Comparison of ENCODE assay signal across 10 mouse cellular contexts in the genomic region with DNA sequence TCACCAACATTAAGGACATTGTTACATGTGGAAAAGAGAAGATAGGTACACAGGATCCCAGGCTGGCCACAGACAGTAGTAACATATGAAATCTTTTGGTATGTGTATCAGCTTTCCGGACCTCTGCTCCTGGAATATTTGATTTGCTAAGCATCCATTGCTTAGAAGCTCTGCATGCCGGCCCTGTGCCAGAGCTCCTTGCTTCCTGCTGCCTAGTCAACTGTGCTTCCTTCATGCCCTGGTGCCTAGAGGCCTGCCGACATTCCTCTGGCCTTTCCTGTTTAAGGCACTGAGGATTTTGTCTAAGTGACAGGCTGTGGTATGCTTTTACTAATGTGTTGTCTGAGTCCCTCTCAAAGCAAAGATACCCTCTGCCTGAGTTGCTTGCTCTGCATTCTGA.
DNase-seq lines count a peak whose midpoint lies in the region; ATAC-seq and TF ChIP-seq lines count a peak whose summit lies in the region.
"Had no signal": no experiment of that assay in that cellular context is flagged by ENCODE, and none has a peak within 500 bp of the region (broad histone marks: within the 10 kb centered on the region; RNA-seq: fewer than 3 reads in every experiment).

No protein-coding gene starts in this region.

- no peaks in the 10 kb centered on the region for H3K9me3 ChIP-seq in forebrain, embryonic 11.5 days (ENCODE audit: control insufficient read depth, low read length)
- no peaks in the 10 kb centered on the region for H3K9me3 ChIP-seq in liver, embryonic 12.5 days (replicated peaks)

- H3K27me3 ChIP-seq in kidney, adult 2 months (replicated peaks; ENCODE audit: control insufficient read depth, insufficient read depth, low read length), result no peaks in the 10 kb centered on the region
- no peaks in the 10 kb centered on the region for H3K27me3 ChIP-seq in forebrain, embryonic 11.5 days (ENCODE audit: control insufficient read depth, insufficient read depth, low read length)
- H3K27me3 ChIP-seq in liver, embryonic 12.5 days (replicated peaks), result no peaks in the 10 kb centered on the region

- DNase-seq in embryo, embryonic 11 days, result peak; percentile 22
- no peak for DNase-seq in embryo, embryonic 10.5 days (ENCODE audit: low spot score)
- peak; percentile 14 for DNase-seq in retina, postnatal 1 day
- no peak for DNase-seq in retina, embryonic 14.5 days (ENCODE audit: low spot score)
- DNase-seq in kidney, adult 2 months, result peak; percentile 76
- peak; percentile 50 for DNase-seq in thymus, postnatal 25 days
- DNase-seq in forebrain, embryonic 11.5 days (ENCODE audit: low spot score), result no peak
- DNase-seq: right cerebral cortex, adult 18-20 months had no signal

- 23% methylated on average over 3 of the region's 3 CpGs for WGBS in kidney, adult 2 months
- WGBS in forebrain, embryonic 11.5 days, result 79% methylated on average over 3 of the region's 3 CpGs
- WGBS in liver, embryonic 12.5 days (ENCODE audit: insufficient replicate concordance), result 50% methylated on average over 3 of the region's 3 CpGs

- no peak overlapping the region for H3K27ac ChIP-seq in kidney, adult 2 months (ENCODE audit: insufficient read depth, low read depth, low read length)
- H3K27ac ChIP-seq in forebrain, embryonic 11.5 days (ENCODE audit: low read depth, low read length), result no peak overlapping the region
- no peak overlapping the region for H3K27ac ChIP-seq in liver, embryonic 12.5 days

- no peak for ATAC-seq in forebrain, embryonic 11.5 days (replicated peaks; ENCODE audit: low FRiP score)
- ATAC-seq in liver, embryonic 12.5 days, result no peak

- no peak for TF ChIP-seq POLR2A in kidney, adult 2 months (IDR thresholded peaks at IDR 0.05; ENCODE audit: low read depth, low read length)

- no peak overlapping the region for H3K4me3 ChIP-seq in kidney, adult 2 months (ENCODE audit: insufficient read depth, low read depth, low read length)
- H3K4me3 ChIP-seq in forebrain, embryonic 11.5 days (ENCODE audit: low read depth, low read length), result no peak overlapping the region
- H3K4me3 ChIP-seq in liver, embryonic 12.5 days, result no peak overlapping the region

- TF ChIP-seq CTCF in kidney, adult 2 months (conservative IDR thresholded peaks at IDR 0.05; ENCODE audit: insufficient read depth, insufficient read length, low read depth, low read length), result no peak

- no peaks in the 10 kb centered on the region for H3K36me3 ChIP-seq in kidney, adult 2 months (ENCODE audit: control insufficient read depth, insufficient read depth, low read length)
- H3K36me3 ChIP-seq in forebrain, embryonic 11.5 days (ENCODE audit: control insufficient read depth, insufficient read depth, low read length), result no peaks in the 10 kb centered on the region
- H3K36me3 ChIP-seq in liver, embryonic 12.5 days, result no peaks in the 10 kb centered on the region

- no peak overlapping the region for H3K9ac ChIP-seq in forebrain, embryonic 11.5 days (ENCODE audit: low read length)
- H3K9ac ChIP-seq in liver, embryonic 12.5 days, result no peak overlapping the region

- no peak overlapping the region for H3K4me2 ChIP-seq in forebrain, embryonic 11.5 days (ENCODE audit: low read depth, low read length, severe bottlenecking)
- H3K4me2 ChIP-seq in liver, embryonic 12.5 days, result no peak overlapping the region
- H3K4me2 ChIP-seq: liver, embryonic 11.5 days had no signal

- peaks cover 6% of the 10 kb centered on the region; the same call in 1 of the 2 replicates for H3K4me1 ChIP-seq in kidney, adult 2 months (ENCODE audit: control insufficient read depth, insufficient read depth, low read length)
- H3K4me1 ChIP-seq in forebrain, embryonic 11.5 days (replicated peaks; ENCODE audit: control insufficient read depth, insufficient read depth, low read length), result no peaks in the 10 kb centered on the region
- no peaks in the 10 kb centered on the region for H3K4me1 ChIP-seq in liver, embryonic 12.5 days

Comparison
In these comparisons a context has a peak if more than half of its experiments do, and no peak if none do; other contexts are left out.
1. DNase-seq: peak in embryo, embryonic 11 days (single experiment), retina, postnatal 1 day (single experiment), kidney, adult 2 months (single experiment) and thymus, postnatal 25 days (single experiment); none in embryo, embryonic 10.5 days (single experiment), retina, embryonic 14.5 days (single experiment) and forebrain, embryonic 11.5 days (single experiment).